7 mouse cellular contexts compared by ENCODE assay signal in the genomic region with DNA sequence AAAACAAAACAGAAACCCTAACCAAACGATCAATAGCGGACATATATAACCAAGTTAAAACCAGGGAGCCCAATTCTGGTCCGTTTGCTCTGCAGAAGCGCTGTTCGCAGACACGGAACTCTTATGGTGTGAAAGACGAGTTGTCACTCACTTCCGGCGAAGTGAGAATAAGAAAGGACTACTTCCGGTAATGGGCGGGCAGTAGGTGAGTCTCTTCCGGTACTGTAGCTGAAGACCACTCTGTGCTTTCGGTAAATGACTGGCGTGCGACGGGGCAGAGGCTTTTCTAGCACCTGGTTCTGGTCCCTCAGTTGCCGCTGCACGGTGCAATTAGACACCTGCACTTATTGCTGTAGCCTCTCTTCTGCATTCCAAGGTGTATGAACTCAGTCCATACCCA. TPM values are rescaled to one million over a fixed set of nuclear protein-coding genes. Genes with fewer than 3 reads are reported as not detected.
A peak's percentile ranks its signal among the peaks of the same experiment; 100 is the strongest.
DNase-seq lines count a peak whose midpoint lies in the region; ATAC-seq lines count a peak whose summit lies in the region.

Gene Wdr24 (plus strand): TSS at position 176 of the 400 bp plus-strand sequence.

- H3K4me1 ChIP-seq in forebrain, embryonic 16.5 days (replicated peaks; ENCODE audit: control insufficient read depth, insufficient read depth, low read length): peaks cover 46% of the 10 kb centered on the region
- peaks cover 32% of the 10 kb centered on the region for H3K4me1 ChIP-seq in hindbrain, embryonic 14.5 days (replicated peaks; ENCODE audit: control insufficient read depth, insufficient read depth, low read length)

- peak; percentile 87 for ATAC-seq in forebrain, embryonic 16.5 days
- ATAC-seq in hindbrain, embryonic 14.5 days (ENCODE audit: low FRiP score): peak; percentile 80

- H3K9ac ChIP-seq in forebrain, embryonic 16.5 days (replicated peaks; ENCODE audit: low read depth, low read length): peak within 1 kb of the TSS; percentile 77
- H3K9ac ChIP-seq in hindbrain, embryonic 14.5 days: peak within 1 kb of the TSS; percentile 82

- no peaks in the 10 kb centered on the region for H3K9me3 ChIP-seq in forebrain, embryonic 16.5 days (ENCODE audit: control insufficient read depth, low read length)
- H3K9me3 ChIP-seq in hindbrain, embryonic 14.5 days (ENCODE audit: control insufficient read depth, low read length): no peaks in the 10 kb centered on the region

- 0% methylated on average over 18 of the region's 18 CpGs for WGBS in forebrain, embryonic 16.5 days
- under 1% methylated on average over 18 of the region's 18 CpGs for WGBS in hindbrain, embryonic 14.5 days

- peak within 1 kb of the TSS; percentile 72 for H3K4me3 ChIP-seq in forebrain, embryonic 16.5 days (replicated peaks; ENCODE audit: low read length)
- peak within 1 kb of the TSS; percentile 68 for H3K4me3 ChIP-seq in hindbrain, embryonic 14.5 days (replicated peaks; ENCODE audit: low read length)

- H3K27ac ChIP-seq in forebrain, embryonic 16.5 days (ENCODE audit: low read length): peak within 1 kb of the TSS; percentile 67
- H3K27ac ChIP-seq in hindbrain, embryonic 14.5 days: peak within 1 kb of the TSS; percentile 76

- peaks cover 13% of the 10 kb centered on the region; the same call in 1 of the 2 replicates for H3K27me3 ChIP-seq in forebrain, embryonic 16.5 days (replicated peaks; ENCODE audit: control insufficient read depth, insufficient read depth, low read length)
- peaks cover 11% of the 10 kb centered on the region; the same call in 1 of the 2 replicates for H3K27me3 ChIP-seq in hindbrain, embryonic 14.5 days (ENCODE audit: control insufficient read depth, insufficient read depth, low read length)

- peaks cover 13% of the 10 kb centered on the region; the same call in 1 of the 2 replicates for H3K36me3 ChIP-seq in forebrain, embryonic 16.5 days (ENCODE audit: control insufficient read depth, insufficient read depth)
- peaks cover 44% of the 10 kb centered on the region for H3K36me3 ChIP-seq in hindbrain, embryonic 14.5 days (replicated peaks; ENCODE audit: control insufficient read depth, insufficient read depth)

- H3K4me2 ChIP-seq in forebrain, embryonic 16.5 days (ENCODE audit: low read length): peak within 1 kb of the TSS; percentile 99
- H3K4me2 ChIP-seq in hindbrain, embryonic 14.5 days (replicated peaks): peak within 1 kb of the TSS; percentile 99

- peak; percentile 96 for DNase-seq in R1 (ENCODE audit: low read depth, low spot score)
- peak; percentile 75 to 84 for DNase-seq in cerebellum, adult 18-20 months
- DNase-seq in hindbrain, embryonic 14.5 days (ENCODE audit: low spot score): peak; percentile 86
- DNase-seq in layer of hippocampus, postnatal 25 days (ENCODE audit: extremely low spot score in 1 of 2, low spot score in 1 of 2): peak in 1 of 2 experiments; percentile 68
- peak; percentile 82 for DNase-seq in lung, postnatal 25 days (ENCODE audit: low spot score)
- peak; percentile 85 to 86 for DNase-seq in right cerebral cortex, adult 2 months (ENCODE audit: low spot score in 2 of 2)

RNA-seq across cellular contexts. Expression of gene Wdr24, which starts in this region (rescaled TPM):
- polyA plus RNA-seq in forebrain, embryonic 16.5 days (2015; fragmentation: Nextera tagmentation; extraction: Ambion mirVana): 36.5 and 37.3 TPM in 2 replicates
- 29.9 and 32.1 TPM in 2 replicates for polyA plus RNA-seq in hindbrain, embryonic 14.5 days (2014; fragmentation: Nextera tagmentation; extraction: Ambion mirVana)
- total RNA-seq in layer of hippocampus, postnatal 25 days (2021): 10 to 100 TPM; 26.5 to 27.1 TPM
